Mouse (Mus musculus): ENCODE results near the gene Ifit1bl2. TPM values are rescaled to one million over a fixed set of nuclear protein-coding genes. Genes with fewer than 3 reads are reported as not detected.
"Not testable (repeated sequence)": the region's sequence is repeated elsewhere in the genome, so short reads cannot be mapped to it uniquely, and the experiment has no call there.

Ifit1bl2 gene
- polyA plus RNA-seq, 1 experiment from 2014 or later: 0.10 TPM

DNA sequence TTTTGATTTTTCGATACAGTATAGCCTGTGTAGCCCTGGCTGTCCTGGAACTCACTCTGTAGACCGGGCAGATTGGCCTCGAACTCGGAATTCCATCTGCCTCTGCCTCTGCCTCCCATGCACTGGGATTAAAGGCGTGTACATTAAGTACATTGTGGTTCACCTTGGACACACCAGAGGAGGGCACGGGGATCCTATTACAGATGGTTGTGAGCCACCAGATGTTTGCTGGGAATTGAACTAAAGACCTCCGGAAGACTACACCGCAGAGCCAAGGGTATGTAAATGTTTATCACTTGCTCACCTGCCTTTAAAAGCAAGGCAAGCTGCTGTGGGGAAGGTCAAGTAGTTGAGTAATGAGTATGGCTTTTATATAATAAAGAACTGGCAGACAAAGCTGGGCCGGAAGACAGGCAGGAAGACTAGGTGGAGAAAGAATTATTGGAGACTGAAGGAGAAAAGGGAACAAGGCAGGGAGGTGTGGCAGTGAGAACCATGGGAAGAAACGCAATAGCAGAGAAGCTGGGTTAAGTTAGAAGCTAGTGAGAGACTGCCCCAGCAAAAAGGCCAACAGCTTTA is 14.8 kb upstream of the Ifit1bl2 start:
- Histone ChIP-seq H3K9me3 (replicated peaks; ENCODE audit: control insufficient read depth, low read length) (no peaks in the 10 kb centered on the region), H3K36me3 (ENCODE audit: control insufficient read depth, insufficient read depth, low read length) (no peaks in the 10 kb centered on the region), H3K4me1 (ENCODE audit: control insufficient read depth, insufficient read depth, low read length) (no peaks in the 10 kb centered on the region), H3K4me2 (ENCODE audit: low read length) (no peak overlapping the region), H3K4me3 (ENCODE audit: low read depth, low read length) (no peak overlapping the region), H3K9ac (ENCODE audit: low read length) (no peak overlapping the region), H3K27me3 (replicated peaks; ENCODE audit: control insufficient read depth, insufficient read depth, low read length) (no peaks in the 10 kb centered on the region), H3K27ac (ENCODE audit: low read depth, low read length) (no peak overlapping the region)
- DNase-seq (ENCODE audit: low spot score) (no peak), ATAC-seq (no peak)
- 89% methylated on average over 10 of the region's 10 CpGs for WGBS

GRCm38 (mm10) chr19:34650997-34651396 is 10.5 kb upstream of the Ifit1bl2 start:
- 91% methylated on average over 6 of the region's 6 CpGs for WGBS

DNA sequence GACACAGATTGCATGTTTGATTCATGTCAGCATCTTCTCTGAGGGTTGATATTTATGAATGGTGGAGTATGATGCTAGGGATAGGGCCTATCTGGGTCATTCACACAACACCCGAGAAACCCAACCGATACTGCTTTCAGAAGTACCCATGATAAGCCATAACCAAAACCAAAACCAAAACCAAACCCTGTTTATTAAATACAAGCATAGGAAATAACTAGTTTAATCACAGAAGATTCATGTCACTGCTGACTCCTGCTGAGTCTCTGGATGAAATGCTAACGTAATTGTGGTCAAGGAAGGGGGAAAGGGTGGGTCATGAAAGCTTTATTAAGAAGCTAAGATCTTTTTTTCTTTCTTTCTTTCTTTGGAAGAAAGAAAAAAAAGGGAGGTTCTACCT is 9.7 kb upstream of the Ifit1bl2 start:
- 94% methylated on average over 3 of the region's 3 CpGs for WGBS
- H3K4me1 ChIP-seq (ENCODE audit: control insufficient read depth, insufficient read depth, low read length): no peaks in the 10 kb centered on the region
- no peak for ATAC-seq
- no peak overlapping the region for H3K4me3 ChIP-seq (ENCODE audit: low read depth, low read length)
- H3K9me3 ChIP-seq (replicated peaks; ENCODE audit: control insufficient read depth, low read length): no peaks in the 10 kb centered on the region
- no peak overlapping the region for H3K4me2 ChIP-seq (ENCODE audit: low read length)
- no peak overlapping the region for H3K9ac ChIP-seq (ENCODE audit: low read length)
- no peak for DNase-seq (ENCODE audit: low spot score)
- no peaks in the 10 kb centered on the region for H3K27me3 ChIP-seq (replicated peaks; ENCODE audit: control insufficient read depth, insufficient read depth, low read length)
- no peaks in the 10 kb centered on the region for H3K36me3 ChIP-seq (ENCODE audit: control insufficient read depth, insufficient read depth, low read length)
- no peak overlapping the region for H3K27ac ChIP-seq (ENCODE audit: low read depth, low read length)

More at GRCm38 (mm10) chr19:34650997-34651396, 10.5 kb upstream of the Ifit1bl2 start:
- H3K27ac ChIP-seq (ENCODE audit: low read depth, low read length): no peak overlapping the region
- no peak overlapping the region for H3K4me2 ChIP-seq (ENCODE audit: low read length)
- ATAC-seq (no peak), DNase-seq (ENCODE audit: low spot score) (no peak)
- H3K4me1 ChIP-seq (ENCODE audit: control insufficient read depth, insufficient read depth, low read length): no peaks in the 10 kb centered on the region
- H3K4me3 ChIP-seq (ENCODE audit: low read depth, low read length): no peak overlapping the region
- H3K36me3 ChIP-seq (ENCODE audit: control insufficient read depth, insufficient read depth, low read length): no peaks in the 10 kb centered on the region
- H3K9me3 ChIP-seq (replicated peaks; ENCODE audit: control insufficient read depth, low read length): no peaks in the 10 kb centered on the region
- H3K9ac ChIP-seq (ENCODE audit: low read length): no peak overlapping the region
- H3K27me3 ChIP-seq (replicated peaks; ENCODE audit: control insufficient read depth, insufficient read depth, low read length): no peaks in the 10 kb centered on the region

GRCm38 (mm10) chr19:34647630-34648029 is 7.1 kb upstream of the Ifit1bl2 start:
- H3K27ac ChIP-seq (ENCODE audit: low read depth, low read length); H3K4me3 ChIP-seq (ENCODE audit: low read depth, low read length); H3K9me3 ChIP-seq (replicated peaks; ENCODE audit: control insufficient read depth, low read length); H3K27me3 ChIP-seq (replicated peaks; ENCODE audit: control insufficient read depth, insufficient read depth, low read length); H3K4me2 ChIP-seq (ENCODE audit: low read length); H3K4me1 ChIP-seq (ENCODE audit: control insufficient read depth, insufficient read depth, low read length); DNase-seq (ENCODE audit: low spot score); H3K36me3 ChIP-seq (ENCODE audit: control insufficient read depth, insufficient read depth, low read length); H3K9ac ChIP-seq (ENCODE audit: low read length); ATAC-seq: not testable (repeated sequence)
- 93% methylated on average over 8 of the region's 8 CpGs for WGBS

GRCm38 (mm10) chr19:34642616-34643015 is 2.1 kb upstream of the Ifit1bl2 start:
- Histone ChIP-seq H3K4me1 (ENCODE audit: control insufficient read depth, insufficient read depth, low read length) (no peaks in the 10 kb centered on the region), H3K27ac (ENCODE audit: low read depth, low read length) (no peak overlapping the region), H3K9me3 (replicated peaks; ENCODE audit: control insufficient read depth, low read length) (no peaks in the 10 kb centered on the region), H3K27me3 (replicated peaks; ENCODE audit: control insufficient read depth, insufficient read depth, low read length) (no peaks in the 10 kb centered on the region), H3K36me3 (ENCODE audit: control insufficient read depth, insufficient read depth, low read length) (no peaks in the 10 kb centered on the region), H3K9ac (ENCODE audit: low read length) (no peak overlapping the region), H3K4me3 (ENCODE audit: low read depth, low read length) (no peak overlapping the region), H3K4me2 (ENCODE audit: low read length) (no peak overlapping the region)
- WGBS: 80% methylated on average over 5 of the region's 5 CpGs
- DNase-seq (ENCODE audit: low spot score) (no peak), ATAC-seq (no peak)

DNA sequence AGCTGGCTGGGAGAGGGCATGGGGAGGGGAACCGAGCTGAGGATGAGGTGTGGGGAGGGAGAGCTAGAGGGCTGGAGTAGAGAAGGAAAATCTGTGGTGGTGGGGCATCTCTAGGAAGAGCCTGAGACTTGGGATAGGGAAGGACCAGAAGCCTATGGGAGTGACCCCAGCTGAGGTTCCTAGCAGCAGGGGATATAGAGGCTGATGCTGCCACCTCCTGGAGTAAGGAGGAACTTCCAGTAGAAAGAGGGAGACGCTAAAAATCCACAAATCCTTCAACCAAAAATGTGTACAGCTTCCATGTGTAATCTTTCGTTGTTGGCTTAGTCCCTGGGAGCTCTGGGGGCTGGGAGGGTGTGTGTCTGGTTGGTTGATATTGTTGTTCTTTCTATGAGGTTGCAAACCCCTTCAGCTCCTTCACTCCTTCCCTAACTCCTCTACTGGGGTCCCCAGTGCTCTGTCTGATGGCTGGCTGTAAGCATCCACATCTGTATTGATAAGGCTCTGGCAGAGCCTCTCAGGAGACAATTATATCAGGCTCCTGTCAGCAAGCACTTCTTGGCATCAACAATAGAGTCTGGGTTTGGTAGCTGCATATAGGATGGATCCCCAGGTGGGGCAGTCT is 3.5 kb downstream of the Ifit1bl2 start:
- ATAC-seq (peak; percentile 72; the same call in 1 of the 2 replicates), DNase-seq (ENCODE audit: low spot score) (peak; percentile 66)
- H3K4me2 ChIP-seq (ENCODE audit: low read length): no peak overlapping the region
- 13% methylated on average over 3 of the region's 3 CpGs for WGBS
- H3K27ac ChIP-seq (ENCODE audit: low read depth, low read length): no peak overlapping the region
- H3K36me3 ChIP-seq (ENCODE audit: control insufficient read depth, insufficient read depth, low read length): no peaks in the 10 kb centered on the region
- H3K4me1 ChIP-seq (ENCODE audit: control insufficient read depth, insufficient read depth, low read length): no peaks in the 10 kb centered on the region
- H3K9me3 ChIP-seq (replicated peaks; ENCODE audit: control insufficient read depth, low read length): no peaks in the 10 kb centered on the region
- H3K9ac ChIP-seq (ENCODE audit: low read length): no peak overlapping the region
- no peaks in the 10 kb centered on the region for H3K27me3 ChIP-seq (replicated peaks; ENCODE audit: control insufficient read depth, insufficient read depth, low read length)
- H3K4me3 ChIP-seq (ENCODE audit: low read depth, low read length): no peak overlapping the region

GRCm38 (mm10) chr19:34633484-34633883 is 7.1 kb downstream of the Ifit1bl2 start:
- Histone ChIP-seq H3K9me3 (replicated peaks; ENCODE audit: control insufficient read depth, low read length) (no peaks in the 10 kb centered on the region), H3K36me3 (ENCODE audit: control insufficient read depth, insufficient read depth, low read length) (no peaks in the 10 kb centered on the region), H3K9ac (ENCODE audit: low read length) (no peak overlapping the region), H3K4me3 (ENCODE audit: low read depth, low read length) (no peak overlapping the region), H3K4me2 (ENCODE audit: low read length) (no peak overlapping the region), H3K4me1 (ENCODE audit: control insufficient read depth, insufficient read depth, low read length) (no peaks in the 10 kb centered on the region), H3K27ac (ENCODE audit: low read depth, low read length) (no peak overlapping the region), H3K27me3 (replicated peaks; ENCODE audit: control insufficient read depth, insufficient read depth, low read length) (no peaks in the 10 kb centered on the region)
- 84% methylated on average over 2 of the region's 2 CpGs for WGBS
- DNase-seq (ENCODE audit: low spot score) (no peak), ATAC-seq (no peak)

DNA sequence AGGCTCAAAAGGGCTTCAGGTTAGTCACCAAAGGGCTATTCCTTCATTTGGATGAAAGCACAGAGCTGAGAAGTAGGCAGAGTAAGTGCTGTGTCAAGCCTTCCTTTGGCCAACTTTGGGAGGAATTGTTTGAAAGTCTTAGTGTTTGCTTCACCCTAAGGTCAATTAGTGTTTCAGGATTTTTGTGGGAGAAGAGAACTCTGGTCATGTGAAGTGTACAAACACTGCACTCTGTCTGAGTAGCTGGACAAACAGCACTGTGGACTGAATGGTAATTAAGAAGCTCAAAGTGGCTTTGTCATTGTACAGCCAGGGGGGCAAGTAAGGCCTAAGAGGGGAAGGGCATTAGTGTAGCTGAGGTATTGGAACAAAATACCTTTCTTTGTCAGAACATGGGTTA is 9.1 kb downstream of the Ifit1bl2 start:
- Histone ChIP-seq H3K4me2 (ENCODE audit: low read length) (no peak overlapping the region), H3K9ac (ENCODE audit: low read length) (no peak overlapping the region), H3K4me1 (ENCODE audit: control insufficient read depth, insufficient read depth, low read length) (no peaks in the 10 kb centered on the region), H3K4me3 (ENCODE audit: low read depth, low read length) (no peak overlapping the region), H3K9me3 (replicated peaks; ENCODE audit: control insufficient read depth, low read length) (no peaks in the 10 kb centered on the region), H3K27ac (ENCODE audit: low read depth, low read length) (no peak overlapping the region), H3K27me3 (replicated peaks; ENCODE audit: control insufficient read depth, insufficient read depth, low read length) (no peaks in the 10 kb centered on the region), H3K36me3 (ENCODE audit: control insufficient read depth, insufficient read depth, low read length) (no peaks in the 10 kb centered on the region)
- no peak for DNase-seq (ENCODE audit: low spot score)
- ATAC-seq: no peak

- Histone ChIP-seq H3K4me2 (ENCODE audit: low read length) (no peak overlapping the region), H3K9me3 (replicated peaks; ENCODE audit: control insufficient read depth, low read length) (no peaks in the 10 kb centered on the region), H3K36me3 (ENCODE audit: control insufficient read depth, insufficient read depth, low read length) (no peaks in the 10 kb centered on the region), H3K9ac (ENCODE audit: low read length) (no peak overlapping the region), H3K27ac (ENCODE audit: low read depth, low read length) (no peak overlapping the region), H3K4me1 (ENCODE audit: control insufficient read depth, insufficient read depth, low read length) (no peaks in the 10 kb centered on the region), H3K27me3 (replicated peaks; ENCODE audit: control insufficient read depth, insufficient read depth, low read length) (no peaks in the 10 kb centered on the region), H3K4me3 (ENCODE audit: low read depth, low read length) (no peak overlapping the region)
- no peak for ATAC-seq
- 78% methylated on average over 2 of the region's 2 CpGs for WGBS
- DNase-seq (ENCODE audit: low spot score): no peak
Measured at GRCm38 (mm10) chr19:34627496-34627895, 13.0 kb downstream of the Ifit1bl2 start.
